Mouse (Mus musculus): ENCODE data around the gene Plekhm2.

- no peak for TF ChIP-seq CTCF (IDR thresholded peaks at IDR 0.05; ENCODE audit: low read depth, low read length)
- no peak for TF ChIP-seq POLR2A (IDR thresholded peaks at IDR 0.05; ENCODE audit: insufficient read depth, low read length)
Observed at GRCm38 (mm10) chr4:141704625-141705024, 39.9 kb upstream of the Plekhm2 start.

Measured in ES-Bruce4 (cell line).